Mouse (Mus musculus) embryonic fibroblast, embryonic 13.5 days (primary cell): ENCODE measurements around the gene Pnpo.

Experiments used
- CTCF ChIP-seq: IDR thresholded peaks from 2 replicates; pipeline ENCODE4 v1.5.1; 2011; ENCODE audit warnings: mild to moderate bottlenecking, control low read depth, low read length, moderate library complexity, borderline replicate concordance; ENCODE audit not compliant: insufficient read depth
- POLR2A ChIP-seq: IDR thresholded peaks from 2 replicates; pipeline ENCODE4 v1.6.1; 2011; ENCODE audit warnings: low read depth, mild to moderate bottlenecking, control low read depth, low read length, moderate library complexity

DNA sequence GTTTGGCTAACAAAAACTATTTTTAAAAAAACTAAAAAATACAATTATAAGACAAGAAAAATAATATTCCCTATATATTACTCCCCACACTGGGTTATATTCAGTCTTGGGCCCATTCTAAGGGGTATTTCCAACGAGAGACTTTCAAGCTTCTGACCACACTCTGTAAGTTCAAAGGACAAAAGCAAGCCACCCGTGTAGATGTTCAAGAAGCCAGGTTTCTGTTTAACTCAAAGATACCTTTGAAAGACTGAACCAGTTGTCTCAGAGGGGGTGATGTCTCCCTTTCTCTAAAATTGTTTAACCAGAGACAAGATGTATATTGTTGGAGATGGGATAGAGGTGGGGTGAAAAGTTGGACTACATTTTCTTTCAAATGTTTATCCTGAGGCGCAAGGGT lies 22.4 kb upstream of the Pnpo start:
- TF ChIP-seq CTCF (no peak), POLR2A (no peak)
